Mouse (Mus musculus) stomach, embryonic 14.5 days (tissue): ENCODE measurements at regions not wholly inside any gene's neighbourhood (a gene's known extent, or its start where the extent isn't known, plus 50 kb on each side); places are given as distances from the start of the nearest gene placed in this dataset.

Source experiments
- ATAC-seq: fragments of 200-750 bp; cut with Nextera tagmentation; 2 replicates; pipeline ENCODE4 v1.8.0; 2017; ENCODE audit warnings: low read depth, moderate TSS enrichment; ENCODE audit not compliant: insufficient number of reproducible peaks, insufficient read depth, low FRiP score
- H3K27ac ChIP-seq: fragments of 300-500 bp; sonication (generic); 2 replicates; pipeline ENCODE4 v1.5.1; 2014; ENCODE audit warnings: mild to moderate bottlenecking, low read length, moderate library complexity, mixed read lengths
- H3K27me3 ChIP-seq: fragments of 300-500 bp; sonication (generic); 2 replicates; pipeline ENCODE4 v1.6.1; 2014; ENCODE audit warnings: low read length, control low read depth, mixed read lengths; ENCODE audit not compliant: control insufficient read depth, insufficient read depth
- H3K36me3 ChIP-seq: fragments of 300-500 bp; sonication (generic); 2 replicates; pipeline ENCODE4 v1.6.1; 2014; ENCODE audit warnings: mild to moderate bottlenecking, control low read depth, low read length, moderate library complexity, mixed read lengths; ENCODE audit not compliant: control insufficient read depth, insufficient read depth
- H3K4me1 ChIP-seq: fragments of 300-500 bp; sonication (generic); 2 replicates; pipeline ENCODE4 v1.6.1; 2014; ENCODE audit warnings: low read length, control low read depth, mixed read lengths; ENCODE audit not compliant: control insufficient read depth, insufficient read depth
- H3K4me2 ChIP-seq: fragments of 300-500 bp; sonication (generic); replicated peaks from 2 replicates; pipeline ENCODE4 v1.6.1; 2014; ENCODE audit warnings: low read depth, low read length, control low read depth
- H3K4me3 ChIP-seq: fragments of 300-500 bp; sonication (generic); 2 replicates; pipeline ENCODE4 v1.5.1; 2014; ENCODE audit warnings: low read depth, low read length, control low read depth
- H3K9ac ChIP-seq: fragments of 300-500 bp; sonication (generic); replicated peaks from 2 replicates; pipeline ENCODE4 v1.6.1; 2014; ENCODE audit warnings: low read depth, mild to moderate bottlenecking, control low read depth, low read length, moderate library complexity, mixed read lengths
- H3K9me3 ChIP-seq: fragments of 300-500 bp; sonication (generic); 2 replicates; pipeline ENCODE4 v1.6.1; 2016; ENCODE audit warnings: low read depth, low read length, control low read depth; ENCODE audit not compliant: control insufficient read depth
- WGBS: fragments of 180-500 bp; shearing (Covaris S2); extraction: QIAGEN DNeasy Blood & Tissue Kit; methylation state at CpG from one replicate; pipeline ENCODE4 v1.1.7; 2014; 5-methylcytosine and 5-hydroxymethylcytosine counted together

DNA sequence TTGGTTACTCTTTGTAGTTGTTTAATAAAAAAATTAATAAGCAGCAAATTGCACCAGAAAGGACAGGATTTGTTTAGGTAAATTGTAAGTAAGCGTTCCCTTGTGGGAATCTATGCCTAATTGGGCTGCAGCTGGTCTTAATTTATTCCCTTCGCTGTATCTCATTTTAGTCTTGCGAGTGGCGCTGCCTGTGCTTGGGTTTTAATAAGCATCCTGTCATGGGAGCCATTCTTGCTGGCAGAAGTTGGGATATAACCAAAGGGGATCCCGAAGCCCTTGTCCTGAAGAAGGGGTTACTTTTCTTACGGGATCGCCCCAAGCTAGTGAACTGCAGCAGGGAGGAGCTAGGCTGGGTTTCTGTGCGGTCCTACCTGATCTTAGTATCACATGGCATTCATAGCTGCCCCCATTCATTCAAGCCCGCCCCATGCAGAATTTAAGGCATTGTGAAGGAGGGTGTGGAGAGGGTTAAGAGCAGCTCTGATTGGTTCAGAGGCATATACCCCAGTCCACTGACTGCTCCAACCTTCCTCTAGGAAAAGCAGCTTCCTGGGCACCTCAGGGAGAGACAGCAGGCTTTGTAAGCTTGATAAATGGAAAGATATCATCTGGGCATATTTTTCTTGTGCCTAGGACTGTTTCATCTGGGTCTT lies 96.4 kb upstream of the Tmem260 start:
- no peak overlapping the region for H3K9ac ChIP-seq
- no peaks in the 10 kb centered on the region for H3K4me1 ChIP-seq
- 85% methylated on average over 9 of the region's 9 CpGs for WGBS
- H3K4me3 ChIP-seq = no peak overlapping the region
- ATAC-seq = no peak
- no peak overlapping the region for H3K27ac ChIP-seq
- H3K27me3 ChIP-seq = no peaks in the 10 kb centered on the region
- H3K36me3 ChIP-seq = no peaks in the 10 kb centered on the region
- H3K9me3 ChIP-seq = no peaks in the 10 kb centered on the region
- H3K4me2 ChIP-seq = no peak overlapping the region

DNA sequence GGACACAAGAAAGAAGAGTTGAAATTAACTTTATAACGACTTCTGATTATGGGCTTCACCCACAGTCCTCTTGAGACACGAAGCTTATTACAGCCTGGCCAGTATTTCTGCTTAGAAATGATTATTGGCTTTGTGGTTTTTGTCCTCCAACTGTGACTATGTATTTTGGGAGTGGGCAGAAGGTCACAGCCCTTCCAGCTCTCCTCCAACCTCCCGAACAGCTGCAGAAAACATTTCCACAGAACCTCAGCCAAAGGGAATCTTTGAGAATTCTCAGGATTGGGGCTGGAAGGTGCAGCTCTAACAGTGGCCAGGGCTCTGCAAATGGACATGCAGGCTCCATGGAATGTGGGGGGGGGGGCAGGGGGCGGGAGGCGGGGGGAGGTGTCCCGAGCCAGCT lies 94.3 kb upstream of the Tmem260 start:
- H3K36me3 ChIP-seq = no peaks in the 10 kb centered on the region
- H3K9me3 ChIP-seq = no peaks in the 10 kb centered on the region
- H3K4me2 ChIP-seq = no peak overlapping the region
- no peaks in the 10 kb centered on the region for H3K4me1 ChIP-seq
- H3K27ac ChIP-seq = no peak overlapping the region; the same call in 1 of the 2 replicates
- H3K9ac ChIP-seq = no peak overlapping the region
- no peak for ATAC-seq
- 65% methylated on average over 6 of the region's 6 CpGs for WGBS
- no peak overlapping the region for H3K4me3 ChIP-seq
- no peaks in the 10 kb centered on the region for H3K27me3 ChIP-seq

DNA sequence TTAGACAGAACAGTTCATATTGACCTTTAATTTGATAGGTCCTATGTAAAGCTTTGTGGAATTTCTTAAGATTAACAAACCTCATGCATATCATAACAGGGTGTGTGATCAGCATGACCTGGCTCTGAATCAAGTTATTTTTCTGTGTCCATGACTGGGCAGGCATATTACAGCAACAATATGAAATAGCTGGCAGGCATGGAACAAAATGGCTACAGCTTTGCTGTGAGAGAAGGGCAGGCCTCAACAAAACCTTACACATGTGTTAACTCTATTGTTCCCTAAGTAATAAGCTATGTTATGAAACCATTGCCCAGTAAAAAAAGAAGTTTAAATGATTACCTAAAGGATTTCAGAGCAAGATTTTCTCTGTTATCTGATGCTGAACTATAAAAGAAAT lies 93.1 kb upstream of the Tmem260 start:
- Histone ChIP-seq H3K27ac (no peak overlapping the region), H3K9ac (no peak overlapping the region), H3K36me3 (no peaks in the 10 kb centered on the region), H3K27me3 (no peaks in the 10 kb centered on the region), H3K9me3 (no peaks in the 10 kb centered on the region), H3K4me2 (no peak overlapping the region), H3K4me1 (peaks cover 4% of the 10 kb centered on the region; the same call in 1 of the 2 replicates), H3K4me3 (no peak overlapping the region)
- ATAC-seq = no peak

DNA sequence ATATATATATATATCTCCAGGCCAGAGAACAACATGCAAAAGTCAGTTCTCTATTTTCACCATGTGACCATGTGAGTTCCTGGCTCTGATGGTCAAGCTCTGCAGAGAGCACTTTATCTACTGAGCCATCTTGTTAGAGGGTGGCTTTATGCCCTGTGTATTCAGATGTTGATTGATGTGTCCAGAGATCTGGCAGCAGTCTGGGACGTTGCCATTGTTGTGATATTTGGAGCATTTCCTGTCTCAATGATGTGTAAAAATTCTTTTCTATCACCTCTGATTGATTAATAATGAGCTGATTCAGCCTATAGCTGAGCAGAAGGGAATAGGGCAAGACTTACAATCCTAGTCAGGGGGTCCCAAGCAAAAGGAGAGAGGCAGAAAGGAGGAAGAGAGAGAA lies 91.7 kb upstream of the Tmem260 start:
- H3K4me1 ChIP-seq = peaks cover 4% of the 10 kb centered on the region; the same call in 1 of the 2 replicates
- H3K27me3 ChIP-seq = no peaks in the 10 kb centered on the region
- H3K4me3 ChIP-seq = no peak overlapping the region
- no peak overlapping the region for H3K9ac ChIP-seq
- H3K9me3 ChIP-seq = no peaks in the 10 kb centered on the region
- ATAC-seq = no peak
- no peak overlapping the region for H3K4me2 ChIP-seq
- H3K36me3 ChIP-seq = no peaks in the 10 kb centered on the region
- H3K27ac ChIP-seq = no peak overlapping the region
- 17% methylated on average over 1 of the region's 1 CpGs for WGBS

DNA sequence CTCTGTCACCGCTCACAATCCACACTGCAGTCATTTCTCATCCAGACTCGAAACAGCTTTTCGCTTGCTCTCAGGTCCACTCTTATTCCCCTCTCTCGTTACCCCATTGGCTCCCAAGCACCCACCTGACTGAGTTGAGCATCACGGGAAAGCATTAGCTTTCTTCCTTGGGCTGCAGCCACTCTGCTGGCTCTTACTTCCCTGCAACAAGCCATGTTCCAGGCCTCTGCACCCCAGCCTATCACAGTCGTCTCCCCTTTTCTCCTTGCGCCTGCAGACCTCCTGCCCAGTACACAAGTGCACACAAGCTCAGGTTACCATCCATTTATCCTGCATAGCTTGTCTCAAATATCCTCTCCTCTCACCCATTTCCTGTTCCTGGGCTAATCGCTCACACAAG lies 88.5 kb upstream of the Tmem260 start:
- Histone ChIP-seq H3K9me3 (no peaks in the 10 kb centered on the region), H3K27ac (no peak overlapping the region), H3K4me1 (peaks cover 4% of the 10 kb centered on the region; the same call in 1 of the 2 replicates), H3K4me2 (no peak overlapping the region), H3K9ac (no peak overlapping the region), H3K4me3 (no peak overlapping the region), H3K36me3 (no peaks in the 10 kb centered on the region), H3K27me3 (no peaks in the 10 kb centered on the region)
- 52% methylated on average over 8 of the region's 8 CpGs for WGBS
- ATAC-seq = no peak

DNA sequence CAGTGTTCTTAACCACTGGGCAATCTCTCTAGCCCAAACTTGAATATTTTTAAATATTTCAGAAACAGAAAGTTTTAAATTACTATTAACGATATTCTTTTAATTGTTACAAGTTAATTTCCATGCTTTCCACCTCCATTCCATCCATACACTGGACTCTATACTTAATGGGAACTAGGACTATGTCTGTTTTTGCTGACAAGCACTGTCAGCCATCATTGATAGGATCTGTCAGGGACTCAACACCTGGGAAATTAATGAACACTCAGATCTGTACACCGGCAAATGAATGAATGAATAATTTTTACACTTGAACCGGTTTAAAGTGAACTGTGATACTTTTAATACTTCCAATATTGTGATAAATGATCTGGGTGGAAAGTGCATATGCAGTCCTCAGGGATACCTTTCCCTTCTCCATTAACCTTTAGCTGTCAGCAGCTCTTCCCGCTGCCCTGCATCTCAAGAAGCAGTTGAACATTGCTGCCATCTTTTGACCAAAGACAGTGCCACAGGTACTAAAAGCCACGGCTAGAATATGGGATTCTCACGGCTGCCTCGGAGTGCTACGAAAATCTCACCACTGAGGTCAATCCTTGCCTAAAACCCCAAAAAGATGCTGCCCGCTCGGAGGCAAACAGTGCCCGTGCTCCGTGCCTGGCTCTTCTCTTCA lies 87.3 kb upstream of the Tmem260 start:
- no peak overlapping the region for H3K9ac ChIP-seq
- 39% methylated on average over 12 of the region's 12 CpGs for WGBS
- H3K4me1 ChIP-seq = peaks cover 4% of the 10 kb centered on the region; the same call in 1 of the 2 replicates
- H3K4me3 ChIP-seq = no peak overlapping the region
- H3K27ac ChIP-seq = no peak overlapping the region
- ATAC-seq = no peak
- no peaks in the 10 kb centered on the region for H3K27me3 ChIP-seq
- H3K9me3 ChIP-seq = no peaks in the 10 kb centered on the region
- no peaks in the 10 kb centered on the region for H3K36me3 ChIP-seq
- no peak overlapping the region for H3K4me2 ChIP-seq

DNA sequence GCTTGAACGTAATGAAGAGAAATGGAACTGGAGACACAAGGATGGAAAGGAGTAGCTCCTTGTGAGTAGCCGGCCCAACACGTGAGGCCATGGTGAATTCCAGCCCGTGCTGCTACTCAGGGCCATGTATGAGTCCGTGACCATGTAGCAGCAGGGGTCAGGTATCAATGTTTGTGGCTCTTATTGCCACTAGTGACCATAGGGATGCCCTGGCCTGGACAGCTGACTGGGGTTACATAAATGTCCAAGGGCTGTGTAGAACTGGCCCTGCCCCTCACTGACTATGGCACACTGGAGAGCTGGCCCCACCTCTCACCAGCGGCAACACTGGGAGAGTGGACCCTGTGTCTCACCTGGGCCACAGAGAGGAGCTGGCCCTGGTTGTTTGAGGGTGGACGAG lies 84.1 kb upstream of the Tmem260 start:
- no peak overlapping the region for H3K4me3 ChIP-seq
- H3K4me1 ChIP-seq = peaks cover 2% of the 10 kb centered on the region; the same call in 1 of the 2 replicates
- WGBS = 86% methylated on average over 7 of the region's 7 CpGs
- H3K27me3 ChIP-seq = no peaks in the 10 kb centered on the region
- no peaks in the 10 kb centered on the region for H3K9me3 ChIP-seq
- H3K36me3 ChIP-seq = no peaks in the 10 kb centered on the region
- H3K9ac ChIP-seq = no peak overlapping the region
- ATAC-seq = no peak
- H3K4me2 ChIP-seq = no peak overlapping the region
- H3K27ac ChIP-seq = no peak overlapping the region

DNA sequence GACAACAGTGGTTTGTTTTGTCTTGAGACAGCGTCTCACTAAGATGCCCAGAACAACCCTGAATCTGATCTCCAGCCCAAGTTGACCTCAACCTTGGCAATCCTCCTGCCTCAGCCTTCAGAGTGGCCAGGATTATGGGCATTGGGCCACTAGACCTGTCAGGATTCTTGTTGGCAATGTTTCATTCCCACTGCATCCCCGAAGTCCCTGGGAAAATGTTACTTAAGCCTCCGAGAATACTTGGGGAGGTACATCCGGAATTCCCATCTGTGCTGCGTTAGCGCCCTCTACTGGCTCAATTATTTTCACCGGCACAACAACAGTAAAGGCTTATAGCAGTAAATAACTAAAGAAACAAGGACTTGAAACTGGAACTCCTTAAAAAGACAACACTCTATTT lies 78.9 kb upstream of the Tmem260 start:
- WGBS = 16% methylated on average over 7 of the region's 7 CpGs
- Histone ChIP-seq H3K36me3 (no peaks in the 10 kb centered on the region), H3K27me3 (0 out of 2 replicates have a peak, but pooled peaks cover 5% of the 10 kb centered on the region), H3K4me1 (no peaks in the 10 kb centered on the region), H3K4me3 (no peak overlapping the region), H3K9me3 (no peaks in the 10 kb centered on the region), H3K4me2 (no peak overlapping the region), H3K9ac (no peak overlapping the region), H3K27ac (no peak overlapping the region)
- ATAC-seq = no peak
